Mouse (Mus musculus) midbrain, embryonic 15.5 days (tissue): ENCODE data around the gene Col9a1. TPM values are rescaled to one million over a fixed set of nuclear protein-coding genes. Genes with fewer than 3 reads are reported as not detected.

ENCODE experiments used
- ATAC-seq: fragments of 200-750 bp; cut with Nextera tagmentation; replicated peaks from 2 replicates; pipeline ENCODE4 v1.8.0; 2017; ENCODE audit warnings: moderate TSS enrichment
- H3K27ac ChIP-seq: fragments of 300-500 bp; sonication (generic); 2 replicates; pipeline ENCODE4 v1.5.1; 2015; ENCODE audit warnings: mild to moderate bottlenecking, inconsistent platforms
- H3K27me3 ChIP-seq: fragments of 300-500 bp; sonication (generic); replicated peaks from 2 replicates; pipeline ENCODE4 v1.6.1; 2015; ENCODE audit warnings: inconsistent platforms
- H3K36me3 ChIP-seq: fragments of 300-500 bp; sonication (generic); replicated peaks from 2 replicates; pipeline ENCODE4 v1.6.1; 2015; ENCODE audit warnings: inconsistent platforms
- H3K4me1 ChIP-seq: fragments of 300-500 bp; sonication (generic); 2 replicates; pipeline ENCODE4 v1.6.1; 2015; ENCODE audit warnings: inconsistent platforms
- H3K4me2 ChIP-seq: fragments of 300-500 bp; sonication (generic); 2 replicates; pipeline ENCODE4 v1.6.1; 2015; ENCODE audit warnings: inconsistent platforms, mild to moderate bottlenecking, moderate library complexity
- H3K4me3 ChIP-seq: fragments of 300-500 bp; sonication (generic); 2 replicates; pipeline ENCODE4 v1.5.1; 2015; ENCODE audit warnings: mild to moderate bottlenecking, inconsistent platforms
- H3K9ac ChIP-seq: fragments of 300-500 bp; sonication (generic); 2 replicates; pipeline ENCODE4 v1.6.1; 2015; ENCODE audit warnings: mild to moderate bottlenecking, inconsistent platforms
- H3K9me3 ChIP-seq: fragments of 300-500 bp; sonication (generic); 2 replicates; pipeline ENCODE4 v1.6.1; 2016; ENCODE audit warnings: inconsistent platforms
- WGBS: fragments of 180-500 bp; shearing (Covaris S2); methylation state at CpG from one replicate; pipeline ENCODE4 v1.1.7; 2015; ENCODE audit warnings: mixed read lengths; 5-methylcytosine and 5-hydroxymethylcytosine counted together
- polyA plus RNA-seq: library from polyadenylated mRNA; unstranded; fragments of >200 nt; fragmentation: Nextera tagmentation; extraction: Ambion mirVana; gene quantifications from 2 replicates; pipeline ENCODE4 v1.2.1, GENCODE M21; 2015

The Col9a1 gene
- polyA plus RNA-seq: 1.1 and 1.2 TPM in 2 replicates

DNA sequence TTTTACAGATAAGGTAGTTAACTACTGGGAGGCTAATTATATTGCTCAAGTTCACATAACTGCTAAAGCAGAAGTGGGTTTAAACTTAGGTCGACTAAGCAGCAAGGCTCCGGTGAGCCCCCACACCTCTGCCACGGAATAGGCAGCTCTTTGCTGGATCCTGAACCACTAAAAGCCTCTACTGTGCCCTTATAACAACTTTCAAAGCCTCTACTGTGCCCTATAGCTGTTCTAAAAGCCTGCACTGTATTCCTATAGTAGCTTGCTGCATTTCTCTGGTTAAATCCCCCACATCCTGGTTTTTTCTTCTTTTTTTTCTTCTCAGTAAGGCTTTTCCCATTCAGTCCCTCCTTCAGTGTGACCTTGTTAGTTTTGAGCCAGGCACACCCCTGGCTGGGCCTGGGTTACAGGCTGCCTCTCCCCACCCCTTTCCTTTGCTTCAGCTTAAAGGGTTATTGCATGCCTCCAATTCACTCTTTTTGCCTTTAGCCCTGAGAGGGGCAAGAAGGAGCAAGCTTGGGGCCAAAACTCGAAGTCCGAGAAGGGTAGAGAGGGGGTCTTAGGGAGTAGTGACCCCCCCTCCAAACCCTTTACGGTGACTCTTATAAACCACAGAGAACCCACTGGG, at the start of gene Col9a1:
Gene Col9a1, plus strand, starts transcription at position 387 of the 628 bp plus-strand sequence.
- no peak within 1 kb of the TSS for H3K9ac ChIP-seq
- H3K4me2 ChIP-seq: no peak within 1 kb of the TSS
- no peak within 1 kb of the TSS for H3K27ac ChIP-seq
- no peaks in the 10 kb centered on the region for H3K9me3 ChIP-seq
- no peak within 1 kb of the TSS for H3K4me3 ChIP-seq
- WGBS: 88% methylated on average over 6 of the region's 6 CpGs
- H3K4me1 ChIP-seq: no peaks in the 10 kb centered on the region
- no peak for ATAC-seq
- H3K36me3 ChIP-seq: no peaks in the 10 kb centered on the region
- no peaks in the 10 kb centered on the region for H3K27me3 ChIP-seq

DNA sequence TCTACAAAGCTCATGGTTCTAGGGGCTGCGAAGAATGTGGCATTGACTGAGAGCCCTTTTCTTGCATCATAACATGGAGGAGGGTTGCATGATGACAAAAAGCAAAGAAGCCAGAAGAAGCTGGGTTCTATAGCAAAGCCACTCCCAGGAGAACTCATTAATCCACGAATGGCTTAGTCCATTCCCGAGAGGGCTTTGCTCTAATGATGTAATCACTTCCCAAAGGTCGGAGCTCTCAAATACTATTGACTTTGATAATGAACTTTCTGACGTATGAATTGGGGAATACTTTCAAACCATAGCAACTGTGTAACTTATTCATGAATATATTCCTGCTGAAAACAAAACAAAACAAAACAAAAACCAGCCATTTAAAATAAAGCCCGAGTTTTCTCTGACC, 49.5 kb upstream of the Col9a1 start:
- no peak overlapping the region for H3K4me2 ChIP-seq
- H3K27ac ChIP-seq: no peak overlapping the region
- 38% methylated on average over 6 of the region's 6 CpGs for WGBS
- H3K27me3 ChIP-seq: no peaks in the 10 kb centered on the region
- no peaks in the 10 kb centered on the region for H3K4me1 ChIP-seq
- H3K36me3 ChIP-seq: no peaks in the 10 kb centered on the region
- no peak overlapping the region for H3K9ac ChIP-seq
- no peaks in the 10 kb centered on the region for H3K9me3 ChIP-seq
- ATAC-seq: no peak
- no peak overlapping the region for H3K4me3 ChIP-seq

DNA sequence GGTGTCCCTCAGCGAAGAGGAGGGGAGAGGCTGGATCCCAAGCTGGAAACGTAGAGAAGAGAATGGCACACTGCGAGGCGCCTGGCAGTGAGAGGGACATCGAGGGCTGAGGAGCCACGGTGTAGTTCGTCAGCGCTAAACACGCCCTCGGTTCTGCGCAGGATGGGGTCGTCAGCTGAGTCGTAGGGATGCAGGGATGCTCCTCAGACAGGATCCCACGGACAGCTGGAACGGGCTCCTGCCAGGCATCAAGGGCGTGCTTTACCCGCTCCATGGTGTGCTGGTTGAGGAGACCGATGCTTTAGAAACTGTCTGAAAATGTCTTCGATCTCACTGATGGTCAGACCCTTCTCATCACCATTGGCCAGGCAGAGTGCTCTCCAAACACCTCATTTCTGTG, 43.6 kb upstream of the Col9a1 start:
- H3K27me3 ChIP-seq: no peaks in the 10 kb centered on the region
- WGBS: 42% methylated on average over 19 of the region's 19 CpGs
- 0 out of 2 replicates have a peak overlapping the region, but pooled peaks have one; percentile 5 for H3K4me3 ChIP-seq
- H3K4me2 ChIP-seq: peak overlapping the region; percentile 31
- no peaks in the 10 kb centered on the region for H3K9me3 ChIP-seq
- H3K4me1 ChIP-seq: no peaks in the 10 kb centered on the region
- H3K36me3 ChIP-seq: no peaks in the 10 kb centered on the region
- ATAC-seq: no peak; the same call in 1 of the 2 replicates
- H3K9ac ChIP-seq: no peak overlapping the region
- no peak overlapping the region for H3K27ac ChIP-seq

DNA sequence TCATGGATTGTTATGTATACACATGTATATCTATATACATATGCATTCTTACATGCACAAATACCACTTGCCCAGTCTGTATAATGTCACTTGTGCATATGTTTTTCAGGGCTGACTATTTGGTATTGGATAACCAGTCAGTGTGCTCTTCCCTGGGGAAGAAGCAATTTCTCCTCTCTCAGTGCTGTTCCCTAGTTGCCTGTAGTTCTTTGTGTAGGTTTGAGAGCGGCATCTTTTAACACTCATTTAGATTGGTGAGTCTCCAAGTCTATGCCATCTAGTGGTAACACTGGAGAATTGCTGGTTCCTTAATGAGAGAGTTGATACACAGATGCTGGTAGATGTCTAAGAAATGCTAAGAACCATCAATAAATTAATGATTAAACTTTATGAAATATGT, 42.6 kb upstream of the Col9a1 start:
- Histone ChIP-seq H3K27ac (no peak overlapping the region), H3K4me3 (no peak overlapping the region), H3K9ac (no peak overlapping the region), H3K27me3 (no peaks in the 10 kb centered on the region), H3K4me2 (no peak overlapping the region), H3K36me3 (no peaks in the 10 kb centered on the region), H3K4me1 (peaks cover 3% of the 10 kb centered on the region; the same call in 1 of the 2 replicates), H3K9me3 (no peaks in the 10 kb centered on the region)
- WGBS: 0% methylated on average over 1 of the region's 1 CpGs
- ATAC-seq: peak; percentile 65

DNA sequence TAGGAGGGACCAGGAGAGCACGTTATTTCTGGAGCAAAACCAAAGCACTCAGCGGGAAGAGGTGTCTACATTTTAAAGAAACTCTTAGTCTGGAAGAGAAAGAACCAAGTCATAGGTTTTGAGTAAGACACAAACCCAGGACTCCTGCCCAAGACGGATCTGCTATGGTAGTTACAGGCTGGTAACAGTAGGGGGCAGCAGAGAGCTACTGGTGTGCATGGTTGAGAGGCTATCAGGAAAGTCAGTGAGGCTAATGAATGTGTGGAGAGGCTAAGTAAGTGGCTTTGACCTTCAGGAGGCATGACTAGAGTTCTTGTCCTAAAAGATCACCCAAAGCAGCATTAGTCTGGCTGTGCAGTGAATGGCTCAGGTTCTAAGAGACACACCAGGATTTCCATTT, 40.3 kb upstream of the Col9a1 start:
- Histone ChIP-seq H3K4me3 (no peak overlapping the region), H3K4me1 (peaks cover 3% of the 10 kb centered on the region; the same call in 1 of the 2 replicates), H3K9ac (no peak overlapping the region), H3K27me3 (no peaks in the 10 kb centered on the region), H3K9me3 (no peaks in the 10 kb centered on the region), H3K4me2 (no peak overlapping the region), H3K36me3 (no peaks in the 10 kb centered on the region), H3K27ac (no peak overlapping the region)
- ATAC-seq: no peak; the same call in 1 of the 2 replicates
- 13% methylated on average over 3 of the region's 3 CpGs for WGBS

DNA sequence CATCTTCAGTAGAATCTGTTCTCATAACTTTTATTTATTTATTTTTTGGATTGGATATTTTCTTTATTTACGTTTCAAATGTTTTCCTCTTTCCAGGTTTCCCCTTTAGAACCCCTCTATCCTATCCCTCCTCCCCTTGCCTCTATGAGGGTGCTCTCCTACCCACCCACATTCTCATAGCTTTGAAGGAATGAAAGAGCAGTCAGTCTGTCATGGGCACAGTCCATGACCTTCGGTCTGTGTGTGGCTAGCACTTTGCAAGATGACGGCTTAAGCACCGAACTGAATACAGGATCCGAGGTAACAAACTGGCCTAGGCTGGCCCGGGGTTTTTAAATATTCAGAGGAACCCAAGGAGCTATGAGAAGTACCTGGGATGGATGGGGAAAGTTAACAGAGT, 36.9 kb upstream of the Col9a1 start:
- no peak overlapping the region for H3K9ac ChIP-seq
- H3K27me3 ChIP-seq: no peaks in the 10 kb centered on the region
- WGBS: 35% methylated on average over 6 of the region's 6 CpGs
- no peak overlapping the region for H3K4me3 ChIP-seq
- H3K9me3 ChIP-seq: no peaks in the 10 kb centered on the region
- H3K4me1 ChIP-seq: peaks cover 3% of the 10 kb centered on the region; the same call in 1 of the 2 replicates
- no peaks in the 10 kb centered on the region for H3K36me3 ChIP-seq
- H3K27ac ChIP-seq: no peak overlapping the region
- ATAC-seq: 0 out of 2 replicates have a peak, but pooled peaks have one; percentile 52
- no peak overlapping the region for H3K4me2 ChIP-seq

DNA sequence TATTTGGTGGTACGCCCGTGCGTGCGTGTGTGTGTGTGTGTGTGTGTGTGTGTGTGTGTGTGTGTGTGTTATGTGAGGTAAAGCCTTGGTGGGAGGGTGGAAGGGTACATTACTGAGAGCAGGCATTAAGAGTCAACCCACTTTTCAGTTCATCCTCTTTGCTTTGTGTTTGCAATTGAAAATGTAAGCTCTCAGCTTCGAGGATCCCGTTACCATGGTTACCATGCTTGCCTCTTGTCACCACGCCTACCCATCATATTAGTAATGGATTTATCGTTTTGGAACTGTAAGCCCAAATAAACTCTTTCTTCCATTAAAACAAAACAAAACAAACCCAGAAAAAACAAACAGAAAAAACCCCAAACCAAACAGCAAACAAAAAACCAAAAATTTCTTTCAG, 33.9 kb upstream of the Col9a1 start:
- 76% methylated on average over 8 of the region's 8 CpGs for WGBS

DNA sequence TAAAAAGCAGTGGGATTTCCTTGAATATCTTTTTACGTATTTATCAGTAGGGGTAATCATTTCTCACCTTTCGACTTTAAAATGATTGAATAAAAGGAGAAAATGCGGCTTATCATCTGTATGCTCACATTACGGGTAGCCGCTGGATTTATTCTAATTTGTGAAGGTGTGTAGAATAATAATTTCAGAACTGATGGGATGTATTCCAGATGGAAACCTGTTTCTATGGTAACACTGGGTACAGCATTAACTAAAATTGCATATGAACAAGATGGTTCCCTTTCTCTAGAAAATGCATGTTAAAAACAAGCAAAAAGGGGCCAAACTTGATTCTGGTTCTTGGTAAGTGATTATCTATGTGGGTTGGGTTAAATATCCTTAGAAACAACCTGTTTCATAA, 19.7 kb upstream of the Col9a1 start:
- Histone ChIP-seq H3K4me3 (no peak overlapping the region), H3K36me3 (no peaks in the 10 kb centered on the region), H3K4me2 (no peak overlapping the region), H3K27ac (peak overlapping the region; percentile 42; the same call in 1 of the 2 replicates), H3K9me3 (no peaks in the 10 kb centered on the region), H3K9ac (no peak overlapping the region), H3K4me1 (no peaks in the 10 kb centered on the region), H3K27me3 (no peaks in the 10 kb centered on the region)
- 0 out of 2 replicates have a peak, but pooled peaks have one; percentile 63 for ATAC-seq
- WGBS: 63% methylated on average over 5 of the region's 5 CpGs

More for the DNA sequence above, 33.9 kb upstream of the Col9a1 start:
- Histone ChIP-seq H3K27ac (no peak overlapping the region), H3K9ac (no peak overlapping the region), H3K4me3 (no peak overlapping the region), H3K27me3 (no peaks in the 10 kb centered on the region), H3K4me2 (no peak overlapping the region), H3K36me3 (no peaks in the 10 kb centered on the region), H3K9me3 (no peaks in the 10 kb centered on the region), H3K4me1 (peaks cover 3% of the 10 kb centered on the region; the same call in 1 of the 2 replicates)
- no peak for ATAC-seq

DNA sequence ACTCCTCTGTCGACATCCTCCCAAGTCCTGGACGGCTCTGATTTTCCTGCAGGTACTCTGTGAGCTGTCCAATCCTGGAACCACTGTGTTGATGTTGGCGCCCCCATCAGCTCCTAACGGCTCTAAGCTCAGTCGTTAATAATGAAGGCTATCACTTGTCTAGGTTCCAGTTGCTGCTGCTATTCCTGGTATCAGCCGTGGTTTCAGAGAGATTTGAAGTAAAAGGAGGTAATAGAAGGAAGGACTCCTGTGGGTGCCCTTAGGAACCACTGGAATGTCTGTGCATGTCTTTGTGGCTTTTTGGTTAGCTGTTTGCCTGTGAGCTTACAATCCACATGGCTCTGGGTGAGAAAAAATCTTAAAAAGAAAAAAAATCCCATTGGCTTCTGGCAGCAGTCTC, 8.0 kb upstream of the Col9a1 start:
- no peaks in the 10 kb centered on the region for H3K27me3 ChIP-seq
- no peaks in the 10 kb centered on the region for H3K9me3 ChIP-seq
- no peaks in the 10 kb centered on the region for H3K36me3 ChIP-seq
- H3K4me1 ChIP-seq: no peaks in the 10 kb centered on the region
- 58% methylated on average over 6 of the region's 6 CpGs for WGBS
- no peak overlapping the region for H3K4me2 ChIP-seq
- H3K9ac ChIP-seq: no peak overlapping the region
- ATAC-seq: no peak
- no peak overlapping the region for H3K27ac ChIP-seq
- H3K4me3 ChIP-seq: no peak overlapping the region

DNA sequence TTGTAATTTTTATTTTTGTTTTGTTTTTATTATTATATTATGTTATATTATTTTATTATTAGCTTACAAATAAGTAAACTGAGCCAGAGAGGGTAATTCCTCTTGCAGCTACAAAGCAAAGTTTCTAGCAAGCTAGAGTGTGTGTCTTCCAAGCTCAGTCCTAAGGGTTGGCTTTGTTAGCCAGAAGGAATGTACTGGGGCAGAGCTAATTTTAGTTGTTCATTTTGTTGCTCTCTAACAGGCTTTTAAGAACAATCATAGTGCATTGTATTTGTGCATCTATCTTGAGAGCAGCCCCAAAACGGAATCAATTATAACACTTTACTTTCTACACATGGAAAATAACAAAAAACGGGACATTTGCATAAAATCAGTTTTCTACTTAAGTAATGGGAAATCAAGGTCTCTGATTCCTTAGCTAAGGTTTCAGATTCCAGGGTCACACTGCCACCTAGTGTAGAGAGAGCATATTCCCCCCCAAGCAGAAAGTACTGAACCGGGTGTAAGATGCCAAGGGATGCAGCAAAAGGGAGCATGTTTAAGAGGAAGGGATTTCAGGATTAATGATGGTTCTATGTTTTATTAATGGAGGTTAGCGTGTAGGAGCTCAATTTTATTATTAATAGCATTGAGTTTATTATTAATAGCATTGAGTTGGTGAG, 6.1 kb upstream of the Col9a1 start:
- Histone ChIP-seq H3K9ac (no peak overlapping the region), H3K9me3 (no peaks in the 10 kb centered on the region)

DNA sequence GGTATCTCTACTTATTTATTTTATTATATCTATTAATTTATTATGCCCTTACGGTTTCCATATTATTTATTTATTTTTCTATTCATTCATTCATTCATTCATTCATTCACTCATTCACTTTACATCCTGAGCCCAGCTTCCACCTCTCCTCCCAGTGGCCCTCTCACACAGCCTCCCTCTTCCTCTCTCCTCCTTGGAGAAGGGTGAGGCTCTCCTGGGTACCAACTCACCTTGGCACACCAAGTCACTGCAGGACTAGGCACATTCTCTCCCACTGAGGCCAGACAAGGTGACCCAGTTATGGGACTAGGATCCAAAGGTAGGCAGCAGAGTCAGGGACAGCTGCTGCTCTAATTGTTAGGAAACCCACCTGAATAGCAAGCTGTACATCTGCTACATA, 5.5 kb upstream of the Col9a1 start:
- Histone ChIP-seq H3K36me3 (no peaks in the 10 kb centered on the region), H3K4me3 (no peak overlapping the region), H3K4me2 (no peak overlapping the region), H3K9ac (no peak overlapping the region), H3K27me3 (no peaks in the 10 kb centered on the region), H3K4me1 (no peaks in the 10 kb centered on the region), H3K9me3 (no peaks in the 10 kb centered on the region), H3K27ac (no peak overlapping the region)
- 65% methylated on average over 1 of the region's 1 CpGs for WGBS
- peak; percentile 54 for ATAC-seq

More for the DNA sequence above, 6.1 kb upstream of the Col9a1 start:
- H3K4me3 ChIP-seq: no peak overlapping the region
- no peaks in the 10 kb centered on the region for H3K4me1 ChIP-seq
- no peak overlapping the region for H3K4me2 ChIP-seq
- no peak overlapping the region for H3K27ac ChIP-seq
- 1% methylated on average over 4 of the region's 4 CpGs for WGBS
- H3K27me3 ChIP-seq: no peaks in the 10 kb centered on the region
- no peaks in the 10 kb centered on the region for H3K36me3 ChIP-seq
- peak; percentile 79 for ATAC-seq

DNA sequence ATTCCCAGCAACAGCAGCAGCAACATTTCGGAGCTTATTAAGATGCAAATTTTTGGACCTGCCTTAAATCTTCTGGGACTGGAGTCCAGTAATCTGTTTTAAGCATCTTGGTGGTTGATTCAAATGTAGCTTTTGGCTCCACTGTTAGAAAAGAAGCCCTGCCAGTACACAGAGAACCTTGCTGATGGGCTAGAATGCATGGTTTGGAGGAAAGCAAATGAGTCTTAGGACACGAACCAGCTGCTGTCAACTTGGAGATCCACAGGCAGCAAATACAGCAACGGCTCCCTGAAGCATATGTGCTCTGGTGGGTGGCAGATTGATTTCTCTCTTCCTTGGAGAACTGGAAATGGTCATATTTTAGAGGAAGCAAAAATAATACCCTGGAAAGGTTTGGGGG, 4.8 kb upstream of the Col9a1 start:
- Histone ChIP-seq H3K9ac (no peak overlapping the region), H3K27me3 (no peaks in the 10 kb centered on the region), H3K4me2 (no peak overlapping the region), H3K27ac (no peak overlapping the region), H3K36me3 (no peaks in the 10 kb centered on the region), H3K4me3 (no peak overlapping the region), H3K9me3 (no peaks in the 10 kb centered on the region), H3K4me1 (no peaks in the 10 kb centered on the region)
- ATAC-seq: no peak
- 35% methylated on average over 3 of the region's 3 CpGs for WGBS

DNA sequence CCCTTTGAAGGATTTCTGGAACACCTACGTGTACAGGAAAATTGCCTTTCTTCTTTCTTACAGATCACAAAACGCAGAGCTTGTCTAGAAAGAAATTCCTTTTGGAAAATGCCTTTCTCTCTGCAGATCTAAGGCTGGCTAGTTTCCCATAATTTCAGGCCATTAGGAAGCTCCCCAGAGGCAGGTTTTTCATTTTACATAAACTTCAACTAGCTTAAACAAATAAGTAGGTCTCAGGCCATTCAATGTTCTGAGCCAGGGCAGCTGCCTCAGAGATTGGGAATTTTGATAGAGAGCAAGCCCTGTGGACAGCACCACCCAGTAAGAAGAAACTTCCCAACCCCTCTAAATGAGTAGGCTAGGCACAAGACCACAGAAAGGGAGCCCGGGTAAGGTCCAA, 1.6 kb upstream of the Col9a1 start:
- Histone ChIP-seq H3K9ac (no peak overlapping the region), H3K4me1 (no peaks in the 10 kb centered on the region), H3K27me3 (no peaks in the 10 kb centered on the region), H3K4me2 (no peak overlapping the region), H3K4me3 (no peak overlapping the region), H3K9me3 (no peaks in the 10 kb centered on the region), H3K27ac (no peak overlapping the region), H3K36me3 (no peaks in the 10 kb centered on the region)
- ATAC-seq: no peak
- 71% methylated on average over 3 of the region's 3 CpGs for WGBS
